Mouse (Mus musculus) stomach, embryonic 14.5 days (tissue): ENCODE measurements around the gene Ltb. TPM values are rescaled to one million over a fixed set of nuclear protein-coding genes. Genes with fewer than 3 reads are reported as not detected.

Experiments used
- ATAC-seq: fragments of 200-750 bp; cut with Nextera tagmentation; 2 replicates; pipeline ENCODE4 v1.8.0; 2017; ENCODE audit warnings: low read depth, moderate TSS enrichment; ENCODE audit not compliant: insufficient number of reproducible peaks, insufficient read depth, low FRiP score
- H3K27ac ChIP-seq: fragments of 300-500 bp; sonication (generic); 2 replicates; pipeline ENCODE4 v1.5.1; 2014; ENCODE audit warnings: mild to moderate bottlenecking, low read length, moderate library complexity, mixed read lengths
- H3K27me3 ChIP-seq: fragments of 300-500 bp; sonication (generic); 2 replicates; pipeline ENCODE4 v1.6.1; 2014; ENCODE audit warnings: low read length, control low read depth, mixed read lengths; ENCODE audit not compliant: control insufficient read depth, insufficient read depth
- H3K36me3 ChIP-seq: fragments of 300-500 bp; sonication (generic); 2 replicates; pipeline ENCODE4 v1.6.1; 2014; ENCODE audit warnings: mild to moderate bottlenecking, control low read depth, low read length, moderate library complexity, mixed read lengths; ENCODE audit not compliant: control insufficient read depth, insufficient read depth
- H3K4me1 ChIP-seq: fragments of 300-500 bp; sonication (generic); 2 replicates; pipeline ENCODE4 v1.6.1; 2014; ENCODE audit warnings: low read length, control low read depth, mixed read lengths; ENCODE audit not compliant: control insufficient read depth, insufficient read depth
- H3K4me2 ChIP-seq: fragments of 300-500 bp; sonication (generic); replicated peaks from 2 replicates; pipeline ENCODE4 v1.6.1; 2014; ENCODE audit warnings: low read depth, low read length, control low read depth
- H3K4me3 ChIP-seq: fragments of 300-500 bp; sonication (generic); 2 replicates; pipeline ENCODE4 v1.5.1; 2014; ENCODE audit warnings: low read depth, low read length, control low read depth
- H3K9ac ChIP-seq: fragments of 300-500 bp; sonication (generic); replicated peaks from 2 replicates; pipeline ENCODE4 v1.6.1; 2014; ENCODE audit warnings: low read depth, mild to moderate bottlenecking, control low read depth, low read length, moderate library complexity, mixed read lengths
- H3K9me3 ChIP-seq: fragments of 300-500 bp; sonication (generic); 2 replicates; pipeline ENCODE4 v1.6.1; 2016; ENCODE audit warnings: low read depth, low read length, control low read depth; ENCODE audit not compliant: control insufficient read depth
- WGBS: fragments of 180-500 bp; shearing (Covaris S2); extraction: QIAGEN DNeasy Blood & Tissue Kit; methylation state at CpG from one replicate; pipeline ENCODE4 v1.1.7; 2014; 5-methylcytosine and 5-hydroxymethylcytosine counted together
- polyA plus RNA-seq: library from polyadenylated mRNA; unstranded; fragments of >200 nt; fragmentation: Nextera tagmentation; extraction: Ambion mirVana; gene quantifications from 2 replicates; pipeline ENCODE4 v1.2.1, GENCODE M21; 2014

Gene Ltb
- polyA plus RNA-seq, 1 experiment from 2014 or later = 1.4 TPM

GRCm38 (mm10) chr17:35194844-35195630, 798 bp downstream of the Ltb start:
- Histone ChIP-seq H3K4me1 (peaks cover 14% of the 10 kb centered on the region; the same call in 1 of the 2 replicates), H3K27me3 (peaks cover 8% of the 10 kb centered on the region), H3K4me2 (peak overlapping the region; percentile 79), H3K36me3 (no peaks in the 10 kb centered on the region), H3K27ac (no peak overlapping the region), H3K4me3 (peak overlapping the region; percentile 38), H3K9me3 (no peaks in the 10 kb centered on the region), H3K9ac (no peak overlapping the region; the same call in 1 of the 2 replicates)
- 40% methylated on average over 19 of the region's 19 CpGs for WGBS
- 0 out of 2 replicates have a peak, but pooled peaks have one; percentile 5 for ATAC-seq

GRCm38 (mm10) chr17:35195631-35196320, 1.5 kb downstream of the Ltb start:
- Histone ChIP-seq H3K9me3 (no peaks in the 10 kb centered on the region), H3K4me3 (peak overlapping the region; percentile 38), H3K27me3 (peaks cover 9% of the 10 kb centered on the region), H3K4me2 (peak overlapping the region; percentile 79), H3K36me3 (no peaks in the 10 kb centered on the region), H3K9ac (no peak overlapping the region; the same call in 1 of the 2 replicates), H3K4me1 (peaks cover 14% of the 10 kb centered on the region; the same call in 1 of the 2 replicates), H3K27ac (no peak overlapping the region)
- peak; percentile 83 for ATAC-seq
- WGBS = 2% methylated on average over 65 of the region's 66 CpGs

- Histone ChIP-seq H3K27ac (no peak overlapping the region), H3K4me3 (peak overlapping the region; percentile 38; the same call in 1 of the 2 replicates), H3K9me3 (no peaks in the 10 kb centered on the region), H3K36me3 (no peaks in the 10 kb centered on the region), H3K4me2 (peak overlapping the region; percentile 79), H3K9ac (no peak overlapping the region), H3K4me1 (peaks cover 14% of the 10 kb centered on the region; the same call in 1 of the 2 replicates), H3K27me3 (peaks cover 11% of the 10 kb centered on the region)
- WGBS = 29% methylated on average over 9 of the region's 9 CpGs
- ATAC-seq = no peak
These were observed 2.0 kb downstream of the Ltb start for GRCm38 (mm10) chr17:35196321-35196641.

GRCm38 (mm10) chr17:35197126-35197525, 2.9 kb downstream of the Ltb start:
- H3K9ac ChIP-seq = no peak overlapping the region
- H3K4me3 ChIP-seq = no peak overlapping the region
- H3K27ac ChIP-seq = no peak overlapping the region
- H3K4me1 ChIP-seq = peaks cover 14% of the 10 kb centered on the region; the same call in 1 of the 2 replicates
- 44% methylated on average over 5 of the region's 6 CpGs for WGBS
- peaks cover 11% of the 10 kb centered on the region for H3K27me3 ChIP-seq
- no peaks in the 10 kb centered on the region for H3K36me3 ChIP-seq
- H3K9me3 ChIP-seq = no peaks in the 10 kb centered on the region
- no peak for ATAC-seq
- H3K4me2 ChIP-seq = no peak overlapping the region

GRCm38 (mm10) chr17:35198029-35198428, 3.8 kb downstream of the Ltb start:
- Histone ChIP-seq H3K27ac (no peak overlapping the region), H3K36me3 (no peaks in the 10 kb centered on the region), H3K27me3 (peaks cover 13% of the 10 kb centered on the region), H3K9me3 (no peaks in the 10 kb centered on the region), H3K4me1 (peaks cover 14% of the 10 kb centered on the region; the same call in 1 of the 2 replicates), H3K4me3 (no peak overlapping the region), H3K9ac (no peak overlapping the region), H3K4me2 (no peak overlapping the region)
- WGBS = 56% methylated on average over 7 of the region's 7 CpGs
- no peak for ATAC-seq

GRCm38 (mm10) chr17:35198946-35199345, 4.7 kb downstream of the Ltb start:
- 31% methylated on average over 8 of the region's 8 CpGs for WGBS
- Histone ChIP-seq H3K4me2 (no peak overlapping the region), H3K4me1 (peaks cover 14% of the 10 kb centered on the region; the same call in 1 of the 2 replicates), H3K27ac (no peak overlapping the region), H3K4me3 (no peak overlapping the region), H3K27me3 (peaks cover 13% of the 10 kb centered on the region), H3K36me3 (no peaks in the 10 kb centered on the region), H3K9me3 (no peaks in the 10 kb centered on the region), H3K9ac (no peak overlapping the region)
- ATAC-seq = no peak

- Histone ChIP-seq H3K27ac (no peak overlapping the region), H3K9ac (no peak overlapping the region), H3K9me3 (no peaks in the 10 kb centered on the region), H3K4me1 (peaks cover 2% of the 10 kb centered on the region; the same call in 1 of the 2 replicates), H3K4me3 (no peak overlapping the region), H3K4me2 (no peak overlapping the region), H3K36me3 (no peaks in the 10 kb centered on the region), H3K27me3 (peaks cover 12% of the 10 kb centered on the region)
- ATAC-seq = no peak
- WGBS = 77% methylated on average over 11 of the region's 11 CpGs
These were observed 6.2 kb downstream of the Ltb start for GRCm38 (mm10) chr17:35200398-35200797.

- no peaks in the 10 kb centered on the region for H3K36me3 ChIP-seq
- H3K4me1 ChIP-seq = no peaks in the 10 kb centered on the region
- peaks cover 6% of the 10 kb centered on the region; the same call in 1 of the 2 replicates for H3K27me3 ChIP-seq
- no peak overlapping the region for H3K4me3 ChIP-seq
- WGBS = 58% methylated on average over 11 of the region's 11 CpGs
- H3K4me2 ChIP-seq = no peak overlapping the region
- H3K27ac ChIP-seq = no peak overlapping the region
- no peak overlapping the region for H3K9ac ChIP-seq
- H3K9me3 ChIP-seq = no peaks in the 10 kb centered on the region
- no peak for ATAC-seq
These were observed 6.9 kb downstream of the Ltb start for GRCm38 (mm10) chr17:35201128-35201527.
